In genomic region chr17:33929371-33930279, GRCm38 (mm10) we compare ENCODE assay signal across 8 mouse cellular contexts. TPM values are rescaled to one million over a fixed set of nuclear protein-coding genes. Genes with fewer than 3 reads are reported as not detected.
DNase-seq lines count a peak whose midpoint lies in the region; ATAC-seq and TF ChIP-seq lines count a peak whose summit lies in the region.

Rgl2 (plus strand) TSS chr17:33929543.

- H3K4me3 ChIP-seq in hindbrain, embryonic 12.5 days = peak within 1 kb of the TSS; percentile 87

- H3K36me3 ChIP-seq in hindbrain, embryonic 12.5 days = peaks cover 36% of the 10 kb centered on the region

- peak within 1 kb of the TSS; percentile 94 for H3K9ac ChIP-seq in hindbrain, embryonic 12.5 days

- peak within 1 kb of the TSS; percentile 98 for H3K4me2 ChIP-seq in hindbrain, embryonic 12.5 days (replicated peaks)

- POLR2A ChIA-PET in Patski (lab: Charles Lee) = interaction anchor here (0.6 to 1.6 kb wide), 4 partner anchors 15 to 25 kb away, joined by 3 to 5 read pairs (median 3); no protein-coding TSS in a partner anchor

- H3K27ac ChIP-seq in hindbrain, embryonic 12.5 days = peak within 1 kb of the TSS; percentile 96

- in situ Hi-C loops in Patski (cut with MboI; ENCODE audit: low pct_unique_long_range_greater_than_20kb) = no loop called here

- peak; percentile 36 for ATAC-seq in Patski
- peak; percentile 80 for ATAC-seq in hindbrain, embryonic 12.5 days (ENCODE audit: low FRiP score)

- peaks cover 25% of the 10 kb centered on the region for H3K4me1 ChIP-seq in hindbrain, embryonic 12.5 days

- WGBS in hindbrain, embryonic 12.5 days = under 1% methylated on average over 77 of the region's 80 CpGs

- no peak for TF ChIP-seq CTCF in Patski (IDR thresholded peaks at IDR 0.05)

- CTCF ChIA-PET in Patski (lab: Charles Lee) = no interaction called here

- DNase-seq in Patski (ENCODE audit: low read depth, low spot score) = no peak
- DNase-seq in cerebellum, postnatal 10 days = peak; percentile 98 to 99
- peak; percentile 86 to 92 for DNase-seq in frontal cortex, postnatal 14 days (ENCODE audit: low spot score in 2 of 2)
- peak; percentile 94 to 97 for DNase-seq in layer of hippocampus, postnatal 10 days (ENCODE audit: low spot score in 2 of 2)
- peak; percentile 97 for DNase-seq in lung, postnatal 10 days
- peak; percentile 95 for DNase-seq in ovary, postnatal 14 days (ENCODE audit: low spot score)
- peak; percentile 94 to 97 for DNase-seq in thymus, postnatal 10 days (ENCODE audit: low spot score in 2 of 2)

- H3K27me3 ChIP-seq in Patski = no peaks in the 10 kb centered on the region
- H3K27me3 ChIP-seq in hindbrain, embryonic 12.5 days = no peaks in the 10 kb centered on the region

- H3K9me3 ChIP-seq in hindbrain, embryonic 12.5 days (replicated peaks) = no peaks in the 10 kb centered on the region

RNA-seq across cellular contexts. Expression of gene Rgl2, which starts in this region (rescaled TPM):
- polyA plus RNA-seq in Patski (2021) = 59.6 TPM
- 63.1 and 64.1 TPM in 2 replicates for polyA plus RNA-seq in hindbrain, embryonic 12.5 days (2016; fragmentation: Nextera tagmentation; extraction: Ambion mirVana)
- total RNA-seq in layer of hippocampus, postnatal 10 days (2021) = 10 to 100 TPM; 60.2 to 80.6 TPM
